Mouse (Mus musculus) lung, adult 2 months (tissue): ENCODE measurements around the gene Suclg1.

Source experiments
- CTCF ChIP-seq: fragments of 200-500 bp; IDR thresholded peaks from 2 replicates; pipeline ENCODE4 v1.5.1; 2011; ENCODE audit warnings: mild to moderate bottlenecking, low read length, control low read depth; ENCODE audit not compliant: insufficient read depth
- POLR2A ChIP-seq: fragments of 200-500 bp; IDR thresholded peaks from 2 replicates; pipeline ENCODE4 v1.6.1; 2011; ENCODE audit warnings: low read depth, mild to moderate bottlenecking, control low read depth, low read length, borderline replicate concordance; ENCODE audit errors: extremely low read depth

DNA sequence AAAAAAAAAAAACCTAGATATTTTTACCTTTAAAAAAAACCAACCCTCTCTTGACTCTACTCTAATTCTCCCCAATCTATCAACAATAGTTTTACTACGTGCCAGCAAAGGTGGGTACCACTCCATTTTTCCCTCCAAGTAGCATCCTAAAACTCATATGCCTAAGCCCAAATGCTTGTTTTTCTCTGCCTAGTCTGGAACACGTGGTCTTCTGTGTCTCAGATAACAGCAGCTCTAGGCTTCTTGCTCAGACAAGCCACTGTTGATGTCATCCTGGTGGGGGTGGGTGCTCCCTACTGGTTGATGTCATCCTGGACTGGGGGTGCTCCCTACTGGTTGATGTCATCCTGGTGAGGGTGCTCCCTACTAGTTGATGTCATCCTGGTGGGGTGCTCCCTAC is 44.5 kb upstream of the Suclg1 start:
- TF ChIP-seq CTCF (no peak), POLR2A (no peak)
